Mouse (Mus musculus): Measurements from ENCODE around the gene Zdhhc14.

Gene Zdhhc14

GRCm38 (mm10) chr17:5504969-5505368, 12.6 kb downstream of the Zdhhc14 start:
- DNase-seq (ENCODE audit: low read depth, low spot score), result no peak

GRCm38 (mm10) chr17:5506553-5506952, 14.2 kb downstream of the Zdhhc14 start:
- no peak for DNase-seq (ENCODE audit: low read depth, low spot score)

GRCm38 (mm10) chr17:5506988-5507387, 14.6 kb downstream of the Zdhhc14 start:
- DNase-seq (ENCODE audit: low read depth, low spot score), result no peak

- DNase-seq (ENCODE audit: low read depth, low spot score), result no peak
Measured at GRCm38 (mm10) chr17:5508030-5508429, 15.7 kb downstream of the Zdhhc14 start.

GRCm38 (mm10) chr17:5510564-5510963, 18.2 kb downstream of the Zdhhc14 start:
- no peak for DNase-seq (ENCODE audit: low read depth, low spot score)

- DNase-seq (ENCODE audit: low read depth, low spot score), result no peak
Measured at GRCm38 (mm10) chr17:5511724-5512123, 19.4 kb downstream of the Zdhhc14 start.

GRCm38 (mm10) chr17:5519466-5519865, 27.1 kb downstream of the Zdhhc14 start:
- DNase-seq (ENCODE audit: low read depth, low spot score), result no peak

GRCm38 (mm10) chr17:5519910-5520592, 27.7 kb downstream of the Zdhhc14 start:
- DNase-seq (ENCODE audit: low read depth, low spot score), result no peak

GRCm38 (mm10) chr17:5521532-5521931, 29.2 kb downstream of the Zdhhc14 start:
- no peak for DNase-seq (ENCODE audit: low read depth, low spot score)

- no peak for DNase-seq (ENCODE audit: low read depth, low spot score)
Measured at GRCm38 (mm10) chr17:5529552-5529951, 37.2 kb downstream of the Zdhhc14 start.

- DNase-seq (ENCODE audit: low read depth, low spot score), result no peak
Measured at GRCm38 (mm10) chr17:5532816-5533215, 40.5 kb downstream of the Zdhhc14 start.

GRCm38 (mm10) chr17:5535357-5535756, 43.0 kb downstream of the Zdhhc14 start:
- no peak for DNase-seq (ENCODE audit: low read depth, low spot score)

- no peak for DNase-seq (ENCODE audit: low read depth, low spot score)
Measured at GRCm38 (mm10) chr17:5536259-5537094, 44.1 kb downstream of the Zdhhc14 start.

- DNase-seq (ENCODE audit: low read depth, low spot score), result no peak
Measured at GRCm38 (mm10) chr17:5537095-5537575, 44.8 kb downstream of the Zdhhc14 start.

GRCm38 (mm10) chr17:5542177-5542576, 49.8 kb downstream of the Zdhhc14 start:
- no peak for DNase-seq (ENCODE audit: low read depth, low spot score)

GRCm38 (mm10) chr17:5544065-5544464, 51.7 kb downstream of the Zdhhc14 start:
- no peak for DNase-seq (ENCODE audit: low read depth, low spot score)

- no peak for DNase-seq (ENCODE audit: low read depth, low spot score)
Measured at GRCm38 (mm10) chr17:5545065-5545464, 52.7 kb downstream of the Zdhhc14 start.

GRCm38 (mm10) chr17:5548546-5548945, 56.2 kb downstream of the Zdhhc14 start:
- DNase-seq (ENCODE audit: low read depth, low spot score), result no peak

GRCm38 (mm10) chr17:5549460-5549859, 57.1 kb downstream of the Zdhhc14 start:
- no peak for DNase-seq (ENCODE audit: low read depth, low spot score)

- DNase-seq (ENCODE audit: low read depth, low spot score), result no peak
Measured at GRCm38 (mm10) chr17:5550444-5550843, 58.1 kb downstream of the Zdhhc14 start.

- DNase-seq (ENCODE audit: low read depth, low spot score), result no peak
Measured at GRCm38 (mm10) chr17:5551136-5551535, 58.8 kb downstream of the Zdhhc14 start.

GRCm38 (mm10) chr17:5552036-5552760, 59.8 kb downstream of the Zdhhc14 start:
- DNase-seq (ENCODE audit: low read depth, low spot score), result no peak
